Mouse (Mus musculus): ENCODE data around the gene Slc17a7.

DNA sequence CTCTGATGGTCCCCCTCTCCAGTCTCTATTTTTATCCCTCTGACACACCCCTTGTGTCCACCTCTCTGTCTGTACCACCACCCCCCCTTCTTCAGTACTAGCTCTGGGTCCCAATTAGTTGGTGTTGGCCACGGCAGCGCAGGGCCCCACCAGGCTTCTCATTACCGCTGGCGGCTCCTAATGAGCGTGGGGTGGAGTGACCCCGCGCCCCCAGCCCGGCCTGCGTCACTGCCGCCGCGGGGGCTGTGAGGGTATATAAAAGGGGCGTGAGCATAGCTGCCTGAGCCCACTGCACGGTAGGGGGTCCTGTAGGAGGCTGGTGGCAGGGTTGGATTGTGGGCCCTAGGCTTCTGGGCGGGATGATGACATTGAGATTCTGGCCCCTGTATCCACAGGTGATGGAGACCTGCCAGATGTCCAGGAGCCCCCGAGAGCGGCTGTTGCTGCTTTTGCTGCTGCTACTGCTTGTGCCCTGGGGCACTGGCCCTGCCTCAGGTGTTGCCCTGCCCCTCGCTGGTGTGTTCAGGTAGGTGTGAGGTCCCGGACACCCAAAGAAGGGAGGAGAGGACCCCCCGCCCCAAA, 17.2 kb downstream of the Slc17a7 start, which contains the start of gene Pth2:
- TF ChIP-seq EP300 (IDR thresholded peaks at IDR 0.05) = no peak
- no peak for TF ChIP-seq CTCF (IDR thresholded peaks at IDR 0.05)
